Mouse (Mus musculus) left cerebral cortex, postnatal 10 days (tissue): Measurements from ENCODE around the gene Rpl31. TPM values are rescaled to one million over a fixed set of nuclear protein-coding genes. Genes with fewer than 3 reads are reported as not detected.

Experiments
- DNase-seq, 2 experiments: peaks; one replicate each; pipeline ENCODE4 v3.0.0; 2021 to 2022; ENCODE audit warnings: low spot score in 2 of 2, mixed read lengths in 1 of 2; ENCODE audit errors: extremely low spot score in 1 of 2
- intact Hi-C: fragments of 180-260 bp; cut with DNase I; formaldehyde crosslinking; loops from one replicate; pipeline ENCODE4 v1.15.1; 2025
- total RNA-seq, 2 experiments: library from RNA; stranded (reverse); gene quantifications; 2 replicates each; pipeline ENCODE4 v1.2.3; 2021

Rpl31 gene
- total RNA-seq, 2 experiments from 2014 or later = 490 to 500 TPM

- DNase-seq = no peak
- intact Hi-C loops = no loop called here
Observed at GRCm38 (mm10) chr1:39349427-39349826, 18.2 kb upstream of the Rpl31 start.

GRCm38 (mm10) chr1:39361754-39362514 lies 5.7 kb upstream of the Rpl31 start:
- DNase-seq = no peak
- intact Hi-C loops = no loop called here

- no peak for DNase-seq
- intact Hi-C loops = no loop called here
Observed at GRCm38 (mm10) chr1:39362515-39362893, 5.1 kb upstream of the Rpl31 start.

GRCm38 (mm10) chr1:39365562-39365961 lies 2.1 kb upstream of the Rpl31 start:
- no peak for DNase-seq
- intact Hi-C loops = no loop called here

- intact Hi-C loops = no loop called here
- no peak for DNase-seq
Observed at GRCm38 (mm10) chr1:39367045-39367444, 597 bp upstream of the Rpl31 start.

GRCm38 (mm10) chr1:39368267-39368841 lies 712 bp downstream of the Rpl31 start:
- intact Hi-C loops = no loop called here
- peak in 1 of 2 experiments; percentile 45 for DNase-seq

- intact Hi-C loops = no loop called here
Observed at GRCm38 (mm10) chr1:39370431-39370830, 2.8 kb downstream of the Rpl31 start.

GRCm38 (mm10) chr1:39372220-39372843 lies 4.7 kb downstream of the Rpl31 start:
- intact Hi-C loops = no loop called here
- DNase-seq = no peak

More at GRCm38 (mm10) chr1:39370431-39370830, 2.8 kb downstream of the Rpl31 start:
- DNase-seq = no peak

GRCm38 (mm10) chr1:39373378-39373777 lies 5.7 kb downstream of the Rpl31 start:
- no peak for DNase-seq

GRCm38 (mm10) chr1:39374231-39374809 lies 6.7 kb downstream of the Rpl31 start:
- no peak for DNase-seq
- intact Hi-C loops = no loop called here

More at GRCm38 (mm10) chr1:39373378-39373777, 5.7 kb downstream of the Rpl31 start:
- intact Hi-C loops = no loop called here

GRCm38 (mm10) chr1:39376121-39376520 lies 8.5 kb downstream of the Rpl31 start:
- DNase-seq = no peak
- intact Hi-C loops = no loop called here

- intact Hi-C loops = no loop called here
- DNase-seq = no peak
Observed at GRCm38 (mm10) chr1:39376726-39377240, 9.1 kb downstream of the Rpl31 start.

GRCm38 (mm10) chr1:39378540-39378939 lies 10.9 kb downstream of the Rpl31 start:
- intact Hi-C loops = no loop called here
- DNase-seq = no peak

- intact Hi-C loops = no loop called here
- DNase-seq = no peak
Observed at GRCm38 (mm10) chr1:39379021-39379420, 11.4 kb downstream of the Rpl31 start.

GRCm38 (mm10) chr1:39381017-39381416 lies 13.4 kb downstream of the Rpl31 start:
- intact Hi-C loops = no loop called here
- no peak for DNase-seq

GRCm38 (mm10) chr1:39384914-39385313 lies 17.3 kb downstream of the Rpl31 start:
- intact Hi-C loops = no loop called here
- DNase-seq = no peak

- no peak for DNase-seq
- intact Hi-C loops = no loop called here
Observed at GRCm38 (mm10) chr1:39386456-39386855, 18.8 kb downstream of the Rpl31 start.

- intact Hi-C loops = no loop called here
- DNase-seq = peak in 1 of 2 experiments; percentile 47
Observed at GRCm38 (mm10) chr1:39387497-39387896, 19.9 kb downstream of the Rpl31 start.

GRCm38 (mm10) chr1:39388163-39388562 lies 20.5 kb downstream of the Rpl31 start:
- intact Hi-C loops = no loop called here
- no peak for DNase-seq
